Mouse (Mus musculus): ENCODE results near the gene Snx21.

- no peak for TF ChIP-seq CTCF (IDR thresholded peaks at IDR 0.05; ENCODE audit: extremely low read depth, insufficient read length, insufficient replicate concordance, low read depth, low read length)
- no peak for TF ChIP-seq POLR2A (IDR thresholded peaks at IDR 0.05; ENCODE audit: low read depth, low read length)
Measured at GRCm38 (mm10) chr2:164784869-164785420, 678 bp upstream of the Snx21 start.
